Mouse (Mus musculus) stomach, postnatal 0 days (tissue): ENCODE results near the gene Sohlh1.

Experiments used
- CTCF ChIP-seq: IDR thresholded peaks from 2 replicates; pipeline ENCODE4 v1.5.1; 2016; ENCODE audit warnings: antibody characterized with exemption, low read depth, mild to moderate bottlenecking, moderate library complexity
- EP300 ChIP-seq: optimal IDR thresholded peaks from 2 replicates; pipeline ENCODE3; 2016; ENCODE audit warnings: antibody characterized with exemption

DNA sequence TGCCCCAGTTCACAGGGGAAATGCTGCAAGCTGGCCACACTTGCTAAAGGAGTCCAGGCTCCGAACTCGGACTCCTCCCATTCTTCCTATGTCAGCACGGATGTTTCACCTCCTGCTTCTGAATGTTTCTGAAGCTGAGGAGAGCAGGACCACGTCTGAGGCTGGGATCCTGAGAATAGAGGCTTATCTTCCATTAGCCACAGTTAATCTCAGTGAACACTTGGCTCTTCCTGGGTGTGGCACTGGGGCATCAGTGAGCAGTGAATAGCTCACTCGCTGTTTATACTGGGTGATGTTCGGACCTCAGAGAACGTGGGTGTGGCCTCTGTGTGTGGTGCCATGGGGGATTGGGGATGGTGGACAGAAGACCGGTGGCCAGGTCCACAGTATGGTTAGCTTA is 40.2 kb upstream of the Sohlh1 start:
- no peak for TF ChIP-seq EP300
- TF ChIP-seq CTCF, result no peak
